Mouse (Mus musculus): ENCODE data around the gene Myh10. TPM values are rescaled to one million over a fixed set of nuclear protein-coding genes. Genes with fewer than 3 reads are reported as not detected.

The Myh10 gene
- polyA plus RNA-seq, 1 experiment: not detected

- TF ChIP-seq GATA1 (IDR thresholded peaks at IDR 0.05; ENCODE audit: low read length): no peak
These were observed 106.9 kb downstream of the Myh10 start for GRCm38 (mm10) chr11:68798258-68798657.

- TF ChIP-seq GATA1 (IDR thresholded peaks at IDR 0.05; ENCODE audit: low read length): no peak
These were observed 113.8 kb downstream of the Myh10 start for GRCm38 (mm10) chr11:68805148-68805547.

GRCm38 (mm10) chr11:68807787-68808186, 116.4 kb downstream of the Myh10 start:
- TF ChIP-seq GATA1 (IDR thresholded peaks at IDR 0.05; ENCODE audit: low read length): no peak

GRCm38 (mm10) chr11:68811881-68812577, 120.7 kb downstream of the Myh10 start:
- no peak for TF ChIP-seq GATA1 (IDR thresholded peaks at IDR 0.05; ENCODE audit: low read length)

- no peak for TF ChIP-seq GATA1 (IDR thresholded peaks at IDR 0.05; ENCODE audit: low read length)
These were observed 127.1 kb downstream of the Myh10 start for GRCm38 (mm10) chr11:68818416-68818815.

- TF ChIP-seq GATA1 (IDR thresholded peaks at IDR 0.05; ENCODE audit: low read length): no peak
These were observed 128.0 kb downstream of the Myh10 start for GRCm38 (mm10) chr11:68819226-68819805.

GRCm38 (mm10) chr11:68822326-68822725, 131.0 kb downstream of the Myh10 start:
- TF ChIP-seq GATA1 (IDR thresholded peaks at IDR 0.05; ENCODE audit: low read length): no peak

DNA sequence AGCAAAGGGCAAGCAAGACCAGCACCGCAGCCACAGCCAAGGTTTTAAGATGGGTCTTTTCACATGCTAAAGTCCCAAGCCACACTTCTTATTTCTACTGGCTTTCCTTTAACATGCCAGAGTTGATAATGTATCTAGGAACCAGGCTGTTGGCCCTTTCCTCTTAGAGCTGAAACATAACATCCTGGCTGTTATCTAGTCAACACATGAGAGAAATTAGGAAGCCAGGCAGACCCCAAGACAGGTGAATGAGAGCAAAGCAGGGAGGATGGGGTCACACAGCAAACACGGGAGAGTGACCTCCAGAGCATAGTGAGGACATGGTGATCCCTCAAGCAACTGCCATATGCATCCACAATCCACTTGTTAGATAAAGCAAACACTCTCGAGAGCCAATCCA, 135.4 kb downstream of the Myh10 start:
- no peak for TF ChIP-seq GATA1 (IDR thresholded peaks at IDR 0.05; ENCODE audit: low read length)

DNA sequence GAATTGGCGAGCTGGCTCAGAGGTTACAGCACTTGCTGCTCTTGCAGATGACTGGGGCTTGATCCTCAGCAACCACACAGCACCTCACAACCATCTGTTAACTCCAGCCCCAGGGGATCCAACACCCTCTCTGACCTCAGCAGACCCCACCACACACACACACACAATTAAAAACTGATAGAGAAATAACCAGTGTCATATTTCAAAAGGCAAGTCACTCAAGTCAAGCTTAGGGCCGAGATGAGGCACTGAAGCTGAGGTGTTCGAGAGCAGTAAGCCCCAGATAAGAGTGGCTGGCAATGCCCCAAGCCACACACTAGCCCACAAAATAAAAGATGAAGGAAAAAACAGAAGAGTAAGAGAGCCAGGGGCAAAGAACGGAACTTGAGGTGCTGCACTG, 141.4 kb downstream of the Myh10 start:
- TF ChIP-seq GATA1 (IDR thresholded peaks at IDR 0.05; ENCODE audit: low read length): peak; percentile 4

DNA sequence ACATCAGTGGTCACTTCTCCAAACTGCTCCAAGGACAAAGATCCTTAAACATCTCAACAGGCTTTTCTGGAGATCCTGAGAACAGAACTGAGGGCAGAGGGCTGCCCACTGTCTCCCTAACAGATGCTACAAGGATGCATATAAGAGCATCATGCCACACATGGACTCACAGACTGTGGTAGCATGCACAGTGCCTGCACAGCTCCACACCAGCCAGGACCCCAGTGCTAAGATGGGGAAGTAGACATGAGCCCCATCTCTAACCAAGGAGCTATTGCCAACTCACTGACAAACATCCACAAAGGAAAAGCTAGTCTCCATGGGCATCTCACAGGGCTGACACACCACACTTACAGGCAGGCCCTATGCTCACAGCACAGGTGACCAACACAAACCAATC, 142.2 kb downstream of the Myh10 start:
- TF ChIP-seq GATA1 (IDR thresholded peaks at IDR 0.05; ENCODE audit: low read length): no peak

- no peak for TF ChIP-seq GATA1 (IDR thresholded peaks at IDR 0.05; ENCODE audit: low read length)
These were observed 143.7 kb downstream of the Myh10 start for GRCm38 (mm10) chr11:68835034-68835433.

DNA sequence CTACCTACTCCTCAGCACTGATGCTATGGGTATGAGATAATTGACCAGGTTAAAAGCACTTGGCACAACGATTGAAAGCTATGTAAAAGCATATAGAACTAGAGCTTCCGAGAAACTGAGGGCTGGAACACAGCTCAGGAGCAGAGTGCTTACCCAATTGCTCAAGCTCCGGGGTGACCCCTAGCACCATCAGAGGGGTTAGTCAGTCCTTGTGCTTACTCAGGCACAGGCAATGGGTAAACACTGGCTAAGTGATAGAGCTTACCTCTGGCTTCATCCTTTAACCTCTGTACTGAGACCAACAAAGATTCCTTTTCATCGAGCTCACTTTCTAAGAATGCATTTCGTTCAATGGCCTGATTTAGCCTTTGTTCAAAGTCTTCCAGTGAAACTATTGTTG, 148.2 kb downstream of the Myh10 start:
- no peak for TF ChIP-seq GATA1 (IDR thresholded peaks at IDR 0.05; ENCODE audit: low read length)

DNA sequence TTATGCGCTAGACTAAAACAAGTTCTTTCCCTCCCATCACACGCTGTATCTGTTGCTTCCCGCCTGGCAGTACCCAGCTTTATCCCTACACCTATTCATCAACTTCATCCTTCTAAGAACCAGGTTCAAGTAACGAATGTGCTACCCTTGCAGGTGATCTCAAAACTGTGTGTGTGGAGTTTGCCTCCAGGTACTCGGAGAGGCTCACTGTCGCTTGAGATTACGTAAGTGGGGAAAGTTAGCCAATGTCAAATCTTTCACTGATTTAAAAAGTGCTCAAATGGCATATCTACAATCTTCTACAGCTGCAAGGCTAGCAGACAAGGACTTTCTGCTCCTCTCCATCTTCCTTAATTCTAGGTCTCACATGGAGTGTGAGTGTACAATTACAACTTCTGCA, 159.5 kb downstream of the Myh10 start:
- no peak for TF ChIP-seq GATA1 (IDR thresholded peaks at IDR 0.05; ENCODE audit: low read length)

- no peak for TF ChIP-seq GATA1 (IDR thresholded peaks at IDR 0.05; ENCODE audit: low read length)
These were observed 160.5 kb downstream of the Myh10 start for GRCm38 (mm10) chr11:68851644-68852485.

GRCm38 (mm10) chr11:68852486-68852901, 161.1 kb downstream of the Myh10 start:
- no peak for TF ChIP-seq GATA1 (IDR thresholded peaks at IDR 0.05; ENCODE audit: low read length)

DNA sequence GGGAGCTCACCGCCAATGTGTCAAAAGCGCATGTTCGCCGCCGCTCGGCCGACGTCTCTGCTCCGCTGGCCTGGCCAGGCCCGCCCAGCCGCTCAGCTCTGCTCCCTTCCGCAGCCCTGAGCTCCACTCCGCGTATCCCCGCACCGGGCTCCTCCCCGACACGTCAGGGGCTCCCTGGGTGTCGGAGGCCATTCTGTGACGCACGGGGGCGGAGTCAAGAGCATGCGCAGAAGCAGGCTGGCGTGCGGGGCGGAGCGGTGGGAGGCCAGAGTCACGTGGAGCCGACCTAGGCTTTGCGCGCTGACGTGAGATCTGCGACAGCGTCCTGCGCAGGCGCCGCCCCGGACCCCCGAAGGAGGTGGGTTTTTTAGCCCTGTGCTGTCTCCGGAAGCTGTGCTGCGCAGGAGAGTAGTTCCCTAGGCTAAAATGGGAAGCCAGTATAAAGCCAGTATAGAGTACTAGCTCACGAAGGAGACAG, 161.6 kb downstream of the Myh10 start:
- TF ChIP-seq GATA1 (IDR thresholded peaks at IDR 0.05; ENCODE audit: low read length): no peak

All from G1E-ER4 (cell line).